Mouse (Mus musculus) midbrain, postnatal 0 days (tissue): ENCODE measurements around the gene Gsdme. TPM values are rescaled to one million over a fixed set of nuclear protein-coding genes. Genes with fewer than 3 reads are reported as not detected.

Experiments used
- ATAC-seq: fragments of 200-750 bp; cut with Nextera tagmentation; 2 replicates; pipeline ENCODE4 v1.8.0; 2017; ENCODE audit warnings: moderate number of reproducible peaks, mild to moderate bottlenecking, moderate TSS enrichment, moderate library complexity; ENCODE audit not compliant: low FRiP score
- DNase-seq: peaks from one replicate; pipeline ENCODE4 v3.0.0-alpha.2; 2015; ENCODE audit warnings: low spot score
- H3K27ac ChIP-seq: fragments of 300-500 bp; sonication (generic); 2 replicates; pipeline ENCODE4 v1.5.1; 2014; ENCODE audit warnings: low read depth, mild to moderate bottlenecking, low read length, mixed read lengths
- H3K27me3 ChIP-seq: fragments of 300-500 bp; sonication (generic); 2 replicates; pipeline ENCODE4 v1.6.1; 2014; ENCODE audit warnings: low read length, control low read depth, mixed read lengths; ENCODE audit not compliant: insufficient read depth
- H3K36me3 ChIP-seq: fragments of 300-500 bp; sonication (generic); 2 replicates; pipeline ENCODE4 v1.6.1; 2014; ENCODE audit warnings: low read length, control low read depth, mixed read lengths; ENCODE audit not compliant: insufficient read depth
- H3K4me1 ChIP-seq: fragments of 300-500 bp; sonication (generic); 2 replicates; pipeline ENCODE4 v1.6.1; 2014; ENCODE audit warnings: mild to moderate bottlenecking, control low read depth, antibody characterized with exemption, low read length, mixed read lengths; ENCODE audit not compliant: insufficient read depth
- H3K4me2 ChIP-seq: fragments of 300-500 bp; sonication (generic); 2 replicates; pipeline ENCODE4 v1.6.1; 2014; ENCODE audit warnings: low read depth, mild to moderate bottlenecking, low read length, mixed read lengths; ENCODE audit not compliant: poor library complexity, severe bottlenecking
- H3K4me3 ChIP-seq: fragments of 300-500 bp; sonication (generic); 2 replicates; pipeline ENCODE4 v1.5.1; 2014; ENCODE audit warnings: low read depth, mild to moderate bottlenecking, low read length, moderate library complexity
- H3K9ac ChIP-seq: fragments of 300-500 bp; sonication (generic); replicated peaks from 2 replicates; pipeline ENCODE4 v1.6.1; 2014; ENCODE audit warnings: mild to moderate bottlenecking, low read length, moderate library complexity, mixed read lengths; ENCODE audit not compliant: poor library complexity, severe bottlenecking
- H3K9me3 ChIP-seq: fragments of 300-500 bp; sonication (generic); 2 replicates; pipeline ENCODE4 v1.6.1; 2016; ENCODE audit warnings: low read length, control low read depth
- CTCF ChIP-seq: IDR thresholded peaks from 2 replicates; pipeline ENCODE4 v1.5.1; 2016; ENCODE audit warnings: antibody characterized with exemption, mild to moderate bottlenecking
- WGBS: fragments of 180-500 bp; shearing (Covaris S2); extraction: QIAGEN DNeasy Blood & Tissue Kit; methylation state at CpG from one replicate; pipeline ENCODE4 v1.1.7; 2014; 5-methylcytosine and 5-hydroxymethylcytosine counted together
- polyA plus RNA-seq: library from polyadenylated mRNA; unstranded; fragments of >200 nt; fragmentation: Nextera tagmentation; extraction: Ambion mirVana; gene quantifications from 2 replicates; pipeline ENCODE4 v1.2.1, GENCODE M21; 2015
- total RNA-seq: library from RNA; depleted of rRNA; stranded (reverse); fragments of >200 nt; gene quantifications from 2 replicates; pipeline ENCODE4 v1.2.3, GENCODE M21; 2014

The Gsdme gene
- total and polyA plus RNA-seq, 2 experiments from 2014 or later, result 22.7 to 88.6 TPM

- Histone ChIP-seq H3K9ac (no peak overlapping the region), H3K27ac (no peak overlapping the region), H3K4me1 (no peaks in the 10 kb centered on the region), H3K36me3 (no peaks in the 10 kb centered on the region), H3K9me3 (no peaks in the 10 kb centered on the region), H3K27me3 (no peaks in the 10 kb centered on the region), H3K4me2 (no peak overlapping the region), H3K4me3 (no peak overlapping the region)
- no peak for DNase-seq
- 21% methylated on average over 6 of the region's 6 CpGs for WGBS
- peak; percentile 59 for TF ChIP-seq CTCF
- ATAC-seq, result no peak
Measured at GRCm38 (mm10) chr6:50300622-50301021, 37.0 kb upstream of the Gsdme start.

GRCm38 (mm10) chr6:50299071-50299470 lies 35.4 kb upstream of the Gsdme start:
- Histone ChIP-seq H3K9me3 (no peaks in the 10 kb centered on the region), H3K36me3 (no peaks in the 10 kb centered on the region), H3K4me3 (no peak overlapping the region), H3K27ac (no peak overlapping the region), H3K4me2 (no peak overlapping the region), H3K9ac (no peak overlapping the region), H3K4me1 (no peaks in the 10 kb centered on the region), H3K27me3 (no peaks in the 10 kb centered on the region)
- TF ChIP-seq CTCF, result no peak
- DNase-seq, result no peak
- ATAC-seq, result no peak
- WGBS, result 82% methylated on average over 7 of the region's 7 CpGs

GRCm38 (mm10) chr6:50297671-50298070 lies 34.0 kb upstream of the Gsdme start:
- WGBS, result 91% methylated on average over 9 of the region's 9 CpGs
- Histone ChIP-seq H3K27ac (no peak overlapping the region), H3K9ac (no peak overlapping the region), H3K9me3 (no peaks in the 10 kb centered on the region), H3K4me3 (no peak overlapping the region), H3K36me3 (no peaks in the 10 kb centered on the region), H3K4me2 (no peak overlapping the region), H3K27me3 (no peaks in the 10 kb centered on the region), H3K4me1 (no peaks in the 10 kb centered on the region)
- TF ChIP-seq CTCF, result no peak
- DNase-seq (no peak), ATAC-seq (no peak)

- DNase-seq (no peak), ATAC-seq (no peak)
- Histone ChIP-seq H3K4me3 (no peak overlapping the region), H3K9ac (no peak overlapping the region), H3K4me2 (no peak overlapping the region), H3K9me3 (no peaks in the 10 kb centered on the region), H3K27me3 (no peaks in the 10 kb centered on the region), H3K27ac (no peak overlapping the region), H3K4me1 (no peaks in the 10 kb centered on the region), H3K36me3 (no peaks in the 10 kb centered on the region)
- no peak for TF ChIP-seq CTCF
- 60% methylated on average over 10 of the region's 10 CpGs for WGBS
Measured at GRCm38 (mm10) chr6:50295136-50295535, 31.5 kb upstream of the Gsdme start.

GRCm38 (mm10) chr6:50294128-50294527 lies 30.5 kb upstream of the Gsdme start:
- H3K4me1 ChIP-seq, result no peaks in the 10 kb centered on the region
- no peak overlapping the region for H3K9ac ChIP-seq
- DNase-seq (peak; percentile 96), ATAC-seq (peak; percentile 41; the same call in 1 of the 2 replicates)
- no peak overlapping the region for H3K4me2 ChIP-seq
- H3K27ac ChIP-seq, result no peak overlapping the region
- no peak overlapping the region for H3K4me3 ChIP-seq
- H3K36me3 ChIP-seq, result no peaks in the 10 kb centered on the region
- TF ChIP-seq CTCF, result peak; percentile 98
- no peaks in the 10 kb centered on the region for H3K27me3 ChIP-seq
- H3K9me3 ChIP-seq, result no peaks in the 10 kb centered on the region
- WGBS, result 60% methylated on average over 1 of the region's 1 CpGs

- Histone ChIP-seq H3K9me3 (no peaks in the 10 kb centered on the region), H3K36me3 (no peaks in the 10 kb centered on the region), H3K9ac (no peak overlapping the region), H3K4me3 (no peak overlapping the region), H3K27ac (no peak overlapping the region), H3K4me2 (no peak overlapping the region), H3K27me3 (no peaks in the 10 kb centered on the region), H3K4me1 (no peaks in the 10 kb centered on the region)
- no peak for ATAC-seq
- 94% methylated on average over 4 of the region's 4 CpGs for WGBS
- TF ChIP-seq CTCF, result no peak
- DNase-seq, result no peak
Measured at GRCm38 (mm10) chr6:50291650-50292049, 28.0 kb upstream of the Gsdme start.
